Mouse (Mus musculus): ENCODE measurements around the gene Arid5b.

GRCm38 (mm10) chr10:68048641-68049305, 229.8 kb downstream of the Arid5b start:
- no peak for TF ChIP-seq CTCF (conservative IDR thresholded peaks at IDR 0.05; ENCODE audit: insufficient read depth, insufficient read length, low read depth, low read length)
- no peak for TF ChIP-seq POLR2A (IDR thresholded peaks at IDR 0.05; ENCODE audit: low read depth, low read length)

All from kidney, adult 2 months (tissue).